Mouse (Mus musculus) bone marrow macrophage, adult 2 months (primary cell): Measurements from ENCODE around the gene Ctnnd2.

Experiments used
- CTCF ChIP-seq: IDR thresholded peaks from 2 replicates; pipeline ENCODE4 v1.5.1; 2012; ENCODE audit warnings: low read depth, mild to moderate bottlenecking, low read length, moderate library complexity
- POLR2A ChIP-seq: IDR thresholded peaks from 2 replicates; pipeline ENCODE4 v1.6.1; 2012; ENCODE audit warnings: mild to moderate bottlenecking, low read depth, low read length, borderline replicate concordance

DNA sequence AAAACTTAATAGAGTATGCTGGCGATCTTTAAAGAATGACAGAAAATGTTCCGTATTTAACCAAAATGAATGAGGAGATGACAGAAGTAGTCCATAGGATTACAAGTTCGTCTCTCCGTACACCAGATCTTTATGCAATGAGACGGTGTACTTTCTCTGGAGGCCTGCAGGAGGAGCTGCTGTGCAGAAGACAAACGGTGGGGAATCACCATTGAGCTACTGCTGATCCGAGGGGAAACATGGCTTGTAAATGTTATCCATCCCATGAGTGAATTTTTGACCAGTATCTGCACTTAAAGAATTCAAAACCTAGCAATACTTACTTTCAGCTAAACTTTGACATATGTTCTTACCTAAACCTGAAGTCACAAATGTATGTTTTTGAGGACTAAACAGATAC is 755.2 kb downstream of the Ctnnd2 start:
- TF ChIP-seq POLR2A (no peak), CTCF (no peak)
